Mouse (Mus musculus): ENCODE measurements at regions not wholly inside any gene's neighbourhood (a gene's known extent, or its start where the extent isn't known, plus 50 kb on each side); places are given as distances from the start of the nearest gene placed in this dataset.
"Not testable (repeated sequence)": the region's sequence is repeated elsewhere in the genome, so short reads cannot be mapped to it uniquely, and the experiment has no call there.

DNA sequence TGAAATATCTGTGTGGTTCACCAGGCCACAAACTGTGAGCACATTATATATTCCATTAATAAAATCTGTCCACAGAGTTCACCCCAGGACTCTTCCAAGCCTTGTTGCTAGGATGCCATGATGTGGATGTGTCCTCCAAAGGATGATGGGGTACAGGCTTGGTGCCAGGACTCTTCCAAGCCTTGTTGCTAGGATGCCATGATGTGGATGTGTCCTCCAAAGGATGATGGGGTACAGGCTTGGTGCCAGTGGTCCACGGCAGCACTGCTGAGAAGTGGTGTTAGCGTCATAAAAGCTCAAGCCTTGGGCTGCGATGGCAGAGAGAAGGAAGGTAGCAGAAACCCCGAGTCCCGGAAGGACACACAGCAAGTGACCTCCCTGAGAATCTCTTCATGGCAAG, 153.4 kb downstream of the Srek1 start:
- CTCF ChIA-PET, result not testable (repeated sequence)

- CTCF ChIA-PET, result no interaction called here
Observed at GRCm38 (mm10) chr13:103613333-103613725, 161.1 kb downstream of the Srek1 start.

- CTCF ChIA-PET, result no interaction called here
Observed at GRCm38 (mm10) chr13:103612720-103613332, 161.6 kb downstream of the Srek1 start.

- CTCF ChIA-PET, result no interaction called here
Observed at GRCm38 (mm10) chr13:103602302-103602701, 172.1 kb downstream of the Srek1 start.

DNA sequence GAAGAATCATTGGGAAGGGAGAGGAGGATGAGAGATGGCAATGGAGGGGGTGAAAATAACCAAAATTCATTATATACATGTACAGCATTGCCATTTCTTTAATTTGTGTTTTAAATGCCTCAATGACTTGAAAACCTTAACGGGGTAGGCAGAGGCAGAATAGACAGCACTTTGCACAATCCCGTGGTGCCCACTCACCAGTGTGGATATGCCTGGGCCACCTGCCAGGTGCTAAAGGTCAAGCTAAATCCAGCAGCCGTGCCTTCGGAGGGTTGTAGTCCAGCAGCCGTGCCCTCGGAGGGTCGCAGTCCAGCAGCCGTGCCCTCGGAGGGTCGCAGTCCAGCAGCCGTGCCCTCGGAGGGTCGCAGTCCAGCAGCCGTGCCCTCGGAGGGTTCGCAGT, 182.0 kb downstream of the Srek1 start:
- CTCF ChIA-PET, result no interaction called here

DNA sequence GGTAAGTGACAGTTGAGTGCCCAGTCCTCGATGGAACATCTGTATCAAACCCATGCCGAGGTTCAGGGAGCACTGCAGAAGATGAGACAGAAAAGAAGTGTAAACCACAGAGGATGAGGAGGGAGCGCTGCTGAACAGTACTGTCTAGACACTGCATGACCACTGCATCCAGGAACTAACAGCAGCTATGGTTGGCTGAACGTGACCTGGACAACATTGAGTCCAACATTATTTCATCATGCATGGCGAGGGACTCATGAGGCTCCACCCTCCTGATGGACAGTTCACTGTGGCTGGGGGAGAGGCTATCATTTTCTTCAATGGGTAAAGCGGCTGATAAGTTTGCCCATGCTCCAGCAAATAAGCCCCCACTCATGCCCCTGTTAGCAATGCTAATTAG, 182.5 kb downstream of the Srek1 start:
- CTCF ChIA-PET, result no interaction called here

DNA sequence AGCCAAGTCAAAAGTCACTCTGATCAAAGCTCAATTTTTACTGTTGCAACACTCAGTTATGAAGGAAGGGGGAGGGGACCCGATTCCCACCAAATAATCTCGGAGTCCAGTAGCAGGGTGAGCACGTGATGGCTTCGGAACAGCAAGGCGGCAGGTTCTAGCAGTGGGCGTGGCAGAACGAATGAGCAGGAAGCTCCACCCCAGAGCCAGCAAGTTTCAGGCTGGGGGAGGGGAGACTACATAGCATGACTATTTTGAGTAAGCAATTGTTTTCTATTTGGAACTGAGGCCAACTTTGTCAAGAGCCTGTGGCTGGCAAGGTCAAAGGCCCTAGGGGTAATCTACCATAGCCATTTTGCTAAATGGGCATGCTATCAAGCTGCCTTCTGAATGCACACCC, 183.0 kb downstream of the Srek1 start:
- CTCF ChIA-PET, result not testable (repeated sequence)

DNA sequence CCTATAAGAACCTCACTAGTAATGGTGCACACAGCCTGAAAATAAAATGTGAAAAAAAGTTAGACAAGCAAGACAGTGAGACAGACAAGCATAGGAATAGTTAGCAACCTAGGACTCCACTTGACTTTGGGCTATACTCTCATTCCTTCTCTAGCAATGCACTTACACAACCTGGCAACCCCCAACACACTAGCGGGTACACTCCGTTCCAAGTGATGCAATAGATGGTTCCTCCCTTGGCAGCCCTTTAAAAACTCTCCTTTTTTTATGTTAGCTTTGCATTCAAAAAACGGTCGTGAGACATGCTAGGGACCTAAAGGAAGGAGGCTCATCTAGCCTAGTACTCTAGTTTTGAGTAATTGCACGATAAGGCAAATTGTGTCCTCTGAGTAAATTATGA, 184.8 kb downstream of the Srek1 start:
- CTCF ChIA-PET, result no interaction called here

DNA sequence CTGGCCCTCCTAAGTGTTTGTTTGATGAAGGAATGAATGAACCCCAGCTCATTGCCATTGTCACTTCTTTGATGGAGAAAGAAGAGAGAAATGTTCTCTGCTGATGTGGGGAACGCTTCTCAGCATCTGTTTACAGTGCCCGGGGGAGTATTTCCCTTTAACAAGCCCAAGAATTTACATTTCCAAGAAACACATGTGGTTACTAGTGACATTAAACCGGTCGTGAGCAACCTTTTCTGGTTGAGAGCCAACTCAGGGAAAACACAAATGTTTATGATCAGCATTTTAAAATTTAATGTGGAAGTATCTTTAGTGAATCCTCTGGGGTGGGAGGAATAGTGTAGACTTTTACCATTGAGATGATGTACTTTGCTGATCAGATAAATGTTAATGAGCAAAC, 197.6 kb downstream of the Srek1 start:
- CTCF ChIA-PET, result no interaction called here

- CTCF ChIA-PET, result no interaction called here
Observed at GRCm38 (mm10) chr13:103564715-103565114, 209.7 kb downstream of the Srek1 start.

DNA sequence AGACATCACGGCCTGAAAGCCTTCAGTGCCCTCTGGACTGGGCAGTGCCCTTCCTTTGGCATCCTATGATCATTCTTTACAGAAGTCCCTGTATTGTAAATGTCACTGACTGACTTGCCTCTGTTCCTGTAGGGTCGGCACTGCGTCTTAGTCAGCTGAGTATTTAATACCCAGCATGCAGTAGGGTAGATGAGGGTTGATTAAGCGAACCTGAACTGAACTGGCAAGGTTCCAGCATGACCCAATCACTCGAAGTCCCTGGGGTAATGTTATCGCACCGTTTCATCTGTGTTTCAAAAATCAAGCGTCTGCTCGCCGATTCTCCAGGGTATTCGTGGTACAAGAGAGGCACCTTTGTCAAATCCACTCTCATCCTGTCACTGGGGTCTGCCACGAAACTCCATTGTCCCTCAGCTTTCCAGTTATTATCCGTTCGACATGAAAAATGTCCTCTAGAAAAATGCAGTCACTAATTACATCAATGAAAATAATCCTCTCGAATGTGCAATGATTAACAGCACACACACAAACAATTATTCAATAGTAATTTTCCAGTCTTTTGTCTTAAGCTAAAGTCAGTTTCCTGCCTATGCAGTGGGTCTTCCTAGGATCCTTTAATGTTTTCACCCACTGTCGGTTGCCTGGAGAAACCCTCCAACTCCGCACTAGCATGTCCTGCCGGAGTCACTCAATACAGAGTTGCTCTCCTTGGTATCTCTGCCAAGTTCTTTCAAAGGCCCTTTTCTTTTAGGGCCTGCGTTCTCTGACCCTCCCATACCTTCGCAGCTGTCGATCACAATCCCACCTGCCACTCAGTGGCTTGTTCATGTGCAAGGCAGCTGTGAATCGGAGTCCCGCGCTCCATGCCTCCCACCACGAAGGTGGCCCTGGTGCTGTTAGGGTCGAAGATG, 212.4 kb downstream of the Srek1 start:
- CTCF ChIA-PET, result no interaction called here

- CTCF ChIA-PET, result no interaction called here
Observed at GRCm38 (mm10) chr13:103558915-103559314, 215.5 kb downstream of the Srek1 start.

DNA sequence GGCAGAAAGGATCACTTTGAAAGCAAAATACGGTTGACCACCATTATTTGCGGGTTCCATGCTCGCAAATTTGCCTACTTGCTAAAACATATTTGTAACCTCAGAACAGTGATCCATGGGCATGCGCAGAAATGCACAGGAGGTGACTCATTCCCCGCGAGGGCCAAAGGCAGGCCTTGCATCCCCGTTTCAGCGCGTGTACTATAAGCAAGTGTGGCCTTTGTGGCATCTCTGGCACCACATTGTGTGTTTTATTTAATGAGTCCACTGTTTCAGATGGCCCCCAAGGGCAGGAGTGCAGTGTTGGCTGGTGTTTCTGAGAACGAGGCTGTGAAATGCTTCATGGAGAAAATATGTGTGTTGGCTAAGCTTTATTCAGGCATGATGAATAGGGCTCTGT, 205.3 kb upstream of the Mast4 start:
- CTCF ChIA-PET, result no interaction called here

- CTCF ChIA-PET, result no interaction called here
Observed at GRCm38 (mm10) chr13:103513825-103514224, 179.5 kb upstream of the Mast4 start.

GRCm38 (mm10) chr13:103512476-103512875, 178.2 kb upstream of the Mast4 start:
- CTCF ChIA-PET, result no interaction called here

GRCm38 (mm10) chr13:103504987-103505386, 170.7 kb upstream of the Mast4 start:
- CTCF ChIA-PET, result interaction anchor here (0.7 kb wide), 1 partner anchor 13 kb away, joined by 3 read pairs; no protein-coding TSS in a partner anchor

GRCm38 (mm10) chr13:103499376-103499775, 165.1 kb upstream of the Mast4 start:
- CTCF ChIA-PET, result no interaction called here

GRCm38 (mm10) chr13:103494371-103494770, 160.1 kb upstream of the Mast4 start:
- CTCF ChIA-PET, result no interaction called here

GRCm38 (mm10) chr13:103493567-103493966, 159.3 kb upstream of the Mast4 start:
- CTCF ChIA-PET, result no interaction called here

DNA sequence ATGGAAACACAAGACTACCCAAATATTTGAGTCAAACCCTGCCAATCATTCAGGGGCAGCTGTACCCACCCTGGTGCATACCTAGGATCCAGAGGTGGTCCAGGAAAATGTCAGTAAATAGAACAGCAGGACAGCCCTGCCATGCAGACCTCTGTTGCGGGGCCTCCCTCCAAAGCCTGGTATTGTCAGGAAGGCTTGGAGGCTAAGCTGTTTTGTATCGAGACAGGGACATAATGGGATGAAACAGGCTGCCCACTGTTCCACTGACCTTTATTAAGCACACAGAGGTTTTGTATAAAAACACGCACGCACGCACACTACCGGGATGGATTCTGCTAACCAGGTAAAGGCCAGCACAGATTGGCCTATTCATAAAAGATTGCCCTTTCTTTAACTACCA, 155.8 kb upstream of the Mast4 start:
- CTCF ChIA-PET, result no interaction called here

GRCm38 (mm10) chr13:103484092-103484491, 149.8 kb upstream of the Mast4 start:
- CTCF ChIA-PET, result no interaction called here

- CTCF ChIA-PET, result no interaction called here
Observed at GRCm38 (mm10) chr13:103483392-103483791, 149.1 kb upstream of the Mast4 start.

- CTCF ChIA-PET, result no interaction called here
Observed at GRCm38 (mm10) chr13:103476328-103476727, 142.0 kb upstream of the Mast4 start.

- CTCF ChIA-PET, result no interaction called here
Observed at GRCm38 (mm10) chr13:103472216-103472615, 137.9 kb upstream of the Mast4 start.

Data from spleen, embryonic (tissue).